Mouse (Mus musculus) cerebellum, postnatal 14 days (tissue): ENCODE measurements at regions not wholly inside any gene's neighbourhood (a gene's known extent, or its start where the extent isn't known, plus 50 kb on each side); places are given as distances from the start of the nearest gene placed in this dataset.
"Not testable (repeated sequence)": the region's sequence is repeated elsewhere in the genome, so short reads cannot be mapped to it uniquely, and the experiment has no call there.

Source experiments
- DNase-seq, 2 experiments: peaks; one replicate each; pipeline ENCODE4 v3.0.0; 2021; ENCODE audit warnings: mixed read lengths in 2 of 2

GRCm38 (mm10) chr16:76509109-76509650 lies 135.6 kb upstream of the Nrip1 start:
- no peak for DNase-seq

GRCm38 (mm10) chr16:76507191-76507746 lies 133.6 kb upstream of the Nrip1 start:
- no peak for DNase-seq

- DNase-seq: no peak
Measured at GRCm38 (mm10) chr16:76506240-76506639, 132.6 kb upstream of the Nrip1 start.

GRCm38 (mm10) chr16:76499686-76500400 lies 126.2 kb upstream of the Nrip1 start:
- no peak for DNase-seq

- no peak for DNase-seq
Measured at GRCm38 (mm10) chr16:76498233-76498632, 124.6 kb upstream of the Nrip1 start.

- DNase-seq: no peak
Measured at GRCm38 (mm10) chr16:76497041-76497808, 123.6 kb upstream of the Nrip1 start.

GRCm38 (mm10) chr16:76483419-76483818 lies 109.8 kb upstream of the Nrip1 start:
- DNase-seq: no peak

GRCm38 (mm10) chr16:76481966-76482365 lies 108.3 kb upstream of the Nrip1 start:
- DNase-seq: no peak

GRCm38 (mm10) chr16:76477474-76477873 lies 103.8 kb upstream of the Nrip1 start:
- no peak for DNase-seq

GRCm38 (mm10) chr16:76474481-76474880 lies 100.9 kb upstream of the Nrip1 start:
- DNase-seq: no peak

- DNase-seq: no peak
Measured at GRCm38 (mm10) chr16:76472386-76472785, 98.8 kb upstream of the Nrip1 start.

- no peak for DNase-seq
Measured at GRCm38 (mm10) chr16:76471081-76471480, 97.5 kb upstream of the Nrip1 start.

GRCm38 (mm10) chr16:76459521-76459920 lies 85.9 kb upstream of the Nrip1 start:
- DNase-seq: no peak

GRCm38 (mm10) chr16:76456300-76456599 lies 82.6 kb upstream of the Nrip1 start:
- not testable (repeated sequence) for DNase-seq

GRCm38 (mm10) chr16:76455499-76456299 lies 82.1 kb upstream of the Nrip1 start:
- no peak for DNase-seq

GRCm38 (mm10) chr16:76454741-76455465 lies 81.3 kb upstream of the Nrip1 start:
- DNase-seq: peak; percentile 18 to 24

GRCm38 (mm10) chr16:76453457-76454200 lies 80.0 kb upstream of the Nrip1 start:
- DNase-seq: no peak

GRCm38 (mm10) chr16:76448773-76449172 lies 75.1 kb upstream of the Nrip1 start:
- no peak for DNase-seq

- DNase-seq: no peak
Measured at GRCm38 (mm10) chr16:76447033-76447432, 73.4 kb upstream of the Nrip1 start.

GRCm38 (mm10) chr16:76444668-76445067 lies 71.0 kb upstream of the Nrip1 start:
- DNase-seq: no peak

- DNase-seq: no peak
Measured at GRCm38 (mm10) chr16:76442635-76443034, 69.0 kb upstream of the Nrip1 start.
